Mouse (Mus musculus): ENCODE measurements around the gene Aebp1. TPM values are rescaled to one million over a fixed set of nuclear protein-coding genes. Genes with fewer than 3 reads are reported as not detected.
A peak's percentile ranks its signal among the peaks of the same experiment; 100 is the strongest.
"Not testable (repeated sequence)": the region's sequence is repeated elsewhere in the genome, so short reads cannot be mapped to it uniquely, and the experiment has no call there.

The Aebp1 gene
- total RNA-seq, 2 experiments from 2014 or later = 35.2 to 40.1 TPM

DNA sequence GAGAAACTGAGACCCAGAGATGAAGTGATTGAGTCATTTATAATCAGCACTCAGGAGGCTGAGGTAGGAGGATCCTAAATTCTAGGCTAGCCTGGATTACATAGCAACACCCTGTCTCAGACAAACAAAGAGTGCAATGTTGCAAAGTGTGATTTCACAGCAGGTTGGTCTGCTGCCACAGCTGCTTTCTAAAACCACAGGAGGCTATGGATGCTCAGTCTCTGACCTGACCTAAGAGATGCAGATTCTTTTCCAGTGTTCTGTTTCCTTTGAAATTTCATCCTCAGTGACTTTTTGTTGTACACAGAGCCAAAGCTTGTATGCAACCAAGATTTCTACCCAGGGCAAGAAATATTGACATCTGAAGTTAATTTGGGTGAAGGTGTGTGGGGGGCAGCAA is 6.3 kb upstream of the Aebp1 start:
- DNase-seq = no peak
- intact Hi-C loops (cut with DNase I) = no loop called here

DNA sequence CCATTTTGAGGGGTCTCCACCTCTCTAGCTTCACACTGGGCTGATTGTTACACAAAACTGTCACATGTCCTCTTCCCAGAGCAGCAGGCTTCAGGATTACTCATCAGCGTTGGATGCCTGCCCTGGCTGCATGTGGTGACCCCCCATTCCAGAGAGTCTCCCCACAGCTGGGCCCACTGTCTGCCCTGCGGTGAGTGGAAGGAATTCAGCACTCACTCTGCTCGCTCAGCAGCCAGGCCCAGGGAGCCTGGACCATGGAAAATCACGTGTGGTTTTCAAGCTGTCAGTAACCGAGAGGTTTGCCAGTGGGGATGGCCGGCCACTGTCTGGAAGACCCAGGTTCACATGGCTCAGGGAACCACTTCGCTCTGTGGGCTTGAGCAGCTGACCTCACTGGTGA is 5.8 kb upstream of the Aebp1 start:
- intact Hi-C loops (cut with DNase I) = no loop called here
- peak; percentile 73 to 78 for DNase-seq

DNA sequence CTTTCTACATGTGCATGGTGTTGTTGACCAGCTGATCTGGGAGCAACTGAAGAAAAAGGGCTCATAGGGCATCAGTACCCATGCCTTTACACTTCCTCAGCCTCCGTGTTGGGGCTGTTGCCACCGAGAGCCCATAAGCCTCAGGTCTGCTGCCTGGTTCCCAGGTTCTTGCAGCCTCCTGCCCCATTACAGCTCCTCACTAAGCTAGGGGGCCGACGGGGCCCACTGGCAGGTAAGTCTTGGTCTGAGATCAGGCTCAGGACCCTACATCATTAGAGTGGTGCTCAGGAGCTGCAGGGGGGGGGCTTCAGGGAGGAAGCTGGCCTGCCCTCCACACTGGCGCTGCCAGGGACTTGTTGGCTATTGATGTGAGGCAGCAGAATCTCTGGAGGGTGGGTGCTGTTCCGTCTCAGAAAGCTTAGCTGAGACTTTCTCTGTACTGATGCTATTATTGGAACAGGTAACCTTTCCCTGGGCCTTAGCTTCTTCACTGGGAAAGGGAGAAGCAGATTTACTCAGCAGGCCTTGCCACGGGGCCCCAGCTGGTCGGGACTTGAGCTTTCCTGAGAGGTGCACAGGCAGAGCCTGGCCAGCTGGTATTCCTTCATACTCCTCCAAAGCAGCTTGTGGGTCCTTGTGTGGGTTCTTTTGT is 5.1 kb upstream of the Aebp1 start:
- no peak for DNase-seq
- intact Hi-C loops (cut with DNase I) = no loop called here

DNA sequence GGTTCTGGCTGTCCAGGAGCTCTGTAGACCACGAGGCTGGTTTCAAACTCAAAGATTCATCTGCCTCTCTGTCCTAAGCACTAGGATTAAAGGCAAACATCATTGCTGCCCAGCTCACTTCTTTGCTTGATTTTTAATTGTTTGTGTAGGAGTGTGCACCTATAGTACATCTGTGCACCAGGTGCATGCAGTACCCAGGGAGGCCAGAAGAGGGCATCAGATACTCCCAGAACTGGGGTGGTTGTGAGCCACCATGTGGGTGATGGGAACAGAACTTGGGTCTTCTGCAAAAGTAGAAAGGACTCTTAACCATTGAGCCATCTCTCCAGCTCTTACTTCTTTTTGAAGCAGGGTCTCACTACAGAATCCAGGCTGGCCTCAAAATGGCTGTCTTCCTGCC is 3.0 kb upstream of the Aebp1 start:
- DNase-seq = no peak
- intact Hi-C loops (cut with DNase I) = no loop called here

DNA sequence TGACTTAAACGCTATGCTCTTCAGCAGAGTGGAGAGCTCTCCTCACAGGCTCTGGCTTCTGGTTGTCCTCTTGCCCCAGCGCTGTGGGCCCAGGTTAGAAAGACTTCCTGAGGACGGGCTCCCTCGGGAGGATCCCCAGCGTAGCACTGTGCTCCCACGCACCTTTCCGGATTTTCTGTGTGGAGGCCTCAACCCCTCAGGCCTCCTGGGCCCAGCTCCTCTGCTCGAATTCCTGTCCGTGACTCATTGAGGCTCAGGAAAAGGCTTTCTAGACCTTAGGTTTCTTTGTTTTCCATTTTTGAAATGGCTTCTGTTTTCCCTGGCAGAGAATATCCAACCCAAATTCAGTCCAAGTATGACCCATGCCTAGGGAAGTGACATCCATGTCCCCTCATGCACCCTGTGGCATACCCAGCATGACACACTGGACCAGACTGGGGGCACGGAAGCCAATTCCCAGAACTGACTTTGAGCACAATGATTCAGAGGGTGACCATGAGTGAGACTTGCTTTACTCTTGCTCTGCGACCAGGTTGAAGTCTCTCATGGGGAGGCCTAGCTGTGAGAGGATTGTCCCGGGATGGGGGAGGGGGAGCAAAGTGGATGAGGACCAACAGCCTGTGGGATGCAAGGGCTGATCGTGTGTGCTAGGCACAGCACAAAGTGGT is 1.7 kb upstream of the Aebp1 start:
- DNase-seq = no peak
- intact Hi-C loops (cut with DNase I) = no loop called here

DNA sequence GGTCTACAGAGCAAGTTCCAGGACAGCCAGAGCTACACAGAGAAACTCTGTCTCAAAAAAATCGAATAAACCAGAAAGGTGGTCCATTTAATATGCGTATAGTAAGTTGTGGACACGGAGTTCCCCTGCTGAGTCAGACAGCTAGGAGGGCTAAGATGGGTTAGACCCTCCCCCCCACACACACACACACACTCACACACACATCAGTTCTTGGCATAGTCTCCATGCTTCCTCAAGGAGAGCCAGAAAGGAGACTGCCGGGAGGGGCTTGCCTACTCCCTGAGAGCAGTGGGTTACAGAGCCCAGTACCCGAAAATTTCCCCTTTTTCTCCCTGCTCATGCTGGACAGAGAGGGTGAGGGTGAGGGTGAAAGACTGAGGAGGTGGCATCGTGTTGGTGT is 1.1 kb upstream of the Aebp1 start:
- intact Hi-C loops (cut with DNase I) = no loop called here
- DNase-seq = no peak

DNA sequence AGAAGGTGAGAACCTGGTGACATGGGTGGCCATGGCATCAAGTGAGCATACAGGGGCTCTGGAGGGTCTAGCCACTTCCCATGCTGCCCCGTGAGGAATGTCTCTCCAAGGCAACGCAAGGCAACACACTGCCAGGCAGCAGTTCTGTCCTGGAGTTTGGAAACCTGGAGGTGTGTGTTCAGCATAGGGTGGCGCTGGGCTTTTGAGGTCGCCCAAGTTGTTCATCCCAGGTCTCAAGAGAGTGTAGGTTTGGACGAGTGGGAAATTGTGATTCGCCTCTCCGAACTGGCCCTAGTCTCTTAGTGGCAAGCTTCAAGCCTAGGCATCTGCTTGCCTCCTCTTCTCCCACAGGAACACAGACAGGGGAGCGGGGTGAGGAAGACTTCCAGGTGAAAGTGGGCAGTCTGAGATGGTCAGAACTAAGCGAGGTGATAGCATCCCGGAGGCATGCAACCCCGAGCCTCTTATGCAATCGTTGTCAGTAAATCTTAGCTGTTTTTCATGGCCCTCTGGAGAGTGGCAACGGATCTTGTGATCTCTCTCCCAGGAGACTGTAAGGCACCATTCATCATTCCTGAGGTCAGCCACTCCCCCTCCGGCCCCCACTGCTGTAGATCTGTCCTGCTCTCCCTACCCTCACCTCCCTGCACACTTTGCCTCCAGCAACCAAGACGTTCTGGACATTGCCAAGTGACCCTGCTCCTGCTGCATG is 803 bp downstream of the Aebp1 start:
- intact Hi-C loops (cut with DNase I) = no loop called here
- no peak for DNase-seq

DNA sequence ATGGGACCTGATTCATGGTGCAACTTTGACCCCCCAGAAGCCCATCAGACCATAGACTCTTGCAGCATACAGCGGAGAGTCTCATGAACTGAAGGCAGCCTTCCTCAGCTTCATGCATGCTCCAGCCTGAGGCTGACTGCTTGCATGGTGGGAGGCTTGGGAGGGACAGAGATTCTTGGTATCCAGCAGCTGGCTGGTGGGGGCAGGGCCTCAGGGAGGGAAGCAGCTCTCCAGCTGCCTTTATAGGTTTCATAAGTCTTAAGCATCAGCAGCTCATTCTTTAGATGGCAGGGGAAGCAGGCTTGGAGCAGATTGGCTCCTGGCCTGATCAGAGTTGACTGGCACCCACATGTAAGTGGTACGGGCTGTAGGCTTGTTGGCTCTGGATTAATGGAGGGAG is 5.4 kb downstream of the Aebp1 start:
- intact Hi-C loops (cut with DNase I) = no loop called here
- DNase-seq = no peak

DNA sequence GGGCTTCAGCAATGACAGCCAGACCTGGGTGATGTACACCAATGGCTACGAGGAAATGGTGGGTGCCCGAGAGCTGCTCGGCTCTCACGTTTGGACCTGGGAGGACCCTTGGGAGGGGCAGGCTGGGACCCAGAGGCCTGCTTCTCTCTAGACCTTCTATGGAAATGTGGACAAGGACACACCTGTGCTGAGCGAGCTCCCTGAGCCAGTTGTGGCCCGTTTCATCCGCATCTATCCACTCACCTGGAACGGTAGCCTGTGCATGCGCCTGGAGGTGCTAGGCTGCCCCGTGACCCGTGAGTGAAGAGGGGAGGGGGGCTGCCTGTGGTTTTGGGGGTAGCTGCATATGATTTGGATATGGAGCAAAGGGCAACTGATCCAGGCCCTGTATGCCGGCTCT is 6.6 kb downstream of the Aebp1 start:
- no peak for DNase-seq
- intact Hi-C loops (cut with DNase I) = no loop called here

DNA sequence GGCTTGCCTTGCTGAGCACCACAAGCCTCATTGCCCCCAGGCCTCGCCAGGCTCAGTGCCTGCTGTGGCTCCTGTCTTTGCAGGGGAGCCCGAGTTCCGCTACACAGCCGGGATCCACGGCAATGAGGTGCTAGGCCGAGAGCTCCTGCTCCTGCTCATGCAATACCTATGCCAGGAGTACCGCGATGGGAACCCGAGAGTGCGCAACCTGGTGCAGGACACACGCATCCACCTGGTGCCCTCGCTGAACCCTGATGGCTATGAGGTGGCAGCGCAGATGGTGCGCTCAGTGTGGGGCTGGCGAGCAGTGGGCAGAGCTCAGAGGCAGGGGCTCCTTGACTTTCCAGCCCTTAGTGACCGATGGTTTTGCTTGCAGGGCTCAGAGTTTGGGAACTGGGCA is 7.6 kb downstream of the Aebp1 start:
- intact Hi-C loops (cut with DNase I) = no loop called here
- no peak for DNase-seq

DNA sequence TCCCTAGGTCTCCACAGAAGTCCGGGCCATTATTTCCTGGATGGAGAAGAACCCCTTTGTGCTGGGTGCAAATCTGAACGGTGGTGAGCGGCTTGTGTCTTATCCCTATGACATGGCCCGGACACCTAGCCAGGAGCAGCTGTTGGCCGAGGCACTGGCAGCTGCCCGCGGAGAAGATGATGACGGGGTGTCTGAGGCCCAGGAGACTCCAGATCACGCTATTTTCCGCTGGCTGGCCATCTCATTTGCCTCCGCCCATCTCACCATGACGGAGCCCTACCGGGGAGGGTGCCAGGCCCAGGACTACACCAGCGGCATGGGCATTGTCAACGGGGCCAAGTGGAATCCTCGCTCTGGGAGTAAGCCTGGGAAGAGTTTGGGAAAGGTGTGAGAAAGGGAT is 8.3 kb downstream of the Aebp1 start:
- intact Hi-C loops (cut with DNase I) = no loop called here
- DNase-seq = no peak

DNA sequence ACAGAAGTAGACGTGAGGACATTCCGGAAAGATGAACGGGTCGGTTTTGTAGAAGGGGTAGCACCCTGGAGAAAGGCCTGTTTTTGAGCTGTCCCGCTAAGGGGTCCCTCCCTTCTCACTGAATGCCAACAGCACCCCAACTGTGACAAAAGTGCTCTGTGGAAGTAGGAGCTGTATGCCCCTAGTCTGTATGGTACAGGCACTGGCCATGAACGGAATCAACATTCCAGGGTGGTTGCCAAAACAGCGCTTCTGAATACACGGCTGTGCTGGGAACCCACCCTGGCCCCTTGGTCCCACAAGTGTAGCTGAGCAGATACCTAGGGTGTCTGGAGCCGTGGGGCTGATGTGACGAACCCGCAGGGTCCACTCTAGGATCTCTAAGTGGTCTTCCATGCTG is 11.0 kb downstream of the Aebp1 start:
- intact Hi-C loops (cut with DNase I) = no loop called here
- DNase-seq = no peak

DNA sequence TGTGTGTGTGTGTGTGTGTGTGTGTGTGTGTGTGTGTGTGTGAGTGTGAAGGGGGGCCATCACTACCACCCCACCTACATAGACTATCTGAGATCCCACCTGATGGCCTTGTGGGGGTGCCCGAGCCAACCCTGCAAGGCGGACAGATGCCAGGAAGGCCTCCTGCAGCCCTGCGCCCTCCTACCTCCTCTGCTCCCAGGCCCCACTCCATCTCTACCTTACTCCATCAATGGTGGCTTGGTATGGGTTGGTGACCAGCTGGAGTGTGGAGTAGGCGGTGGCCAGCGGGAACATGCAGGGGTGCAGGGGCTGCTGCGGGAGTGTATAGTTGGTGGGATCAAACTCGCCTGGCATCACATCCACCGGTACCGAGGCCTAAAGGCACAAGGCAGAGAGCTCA is 11.4 kb downstream of the Aebp1 start:
- intact Hi-C loops (cut with DNase I) = no loop called here
- DNase-seq = no peak

DNA sequence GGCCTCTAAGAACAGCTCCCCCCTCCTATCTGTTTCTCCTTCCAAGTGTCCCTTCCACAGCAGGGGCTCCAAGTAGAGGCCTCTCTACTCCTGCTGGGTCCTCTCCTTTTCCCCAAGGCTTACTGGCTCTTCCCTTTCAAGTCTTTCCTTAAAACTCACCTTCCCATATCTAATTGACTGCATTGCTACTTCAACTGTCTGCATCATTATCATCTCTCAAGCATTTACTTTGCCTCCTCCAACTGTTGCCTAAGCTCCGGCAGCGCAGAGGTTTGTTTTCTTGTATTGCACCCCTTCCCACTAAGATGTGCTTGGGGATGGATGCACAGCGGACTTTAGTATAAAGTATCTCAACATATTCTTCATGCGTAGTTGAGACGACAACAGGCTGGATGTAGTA is 15.7 kb downstream of the Aebp1 start:
- DNase-seq = no peak
- intact Hi-C loops (cut with DNase I) = loop anchor here (5.0 kb wide), 1 partner anchor 85 kb away; no protein-coding TSS in a partner anchor

DNA sequence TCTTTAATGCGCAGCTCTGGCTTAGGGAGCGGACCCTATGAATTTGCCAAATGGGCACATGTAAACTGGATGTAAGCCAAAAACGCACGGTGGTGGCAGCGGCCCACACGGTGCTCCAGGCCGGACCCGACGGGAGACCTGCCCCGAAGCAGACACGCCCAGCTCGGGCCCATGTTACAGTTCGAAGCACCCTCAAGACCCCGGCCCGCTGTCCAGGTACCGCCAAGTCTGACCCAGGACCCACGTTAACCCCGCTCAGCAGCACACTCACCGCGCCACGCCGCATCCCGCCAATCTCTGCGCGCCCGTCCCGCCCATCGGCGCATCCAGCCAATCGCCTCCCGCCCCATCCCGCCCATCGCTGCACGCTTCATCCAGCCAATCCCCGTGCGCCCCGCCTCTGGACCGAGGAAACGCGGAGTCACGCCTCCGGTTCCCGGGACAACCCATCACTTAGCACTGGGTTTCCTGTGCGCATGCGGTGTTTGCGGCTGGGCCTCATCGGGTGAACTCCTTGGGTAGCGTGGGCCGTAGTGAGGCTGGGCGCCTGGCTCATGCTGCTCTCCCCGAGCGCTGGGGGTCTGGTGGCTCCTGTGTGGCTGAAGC is 16.3 kb downstream of the Aebp1 start, which contains the start of gene Pold2:
Pold2 (minus strand) TSS at position 372 of the 606 bp plus-strand sequence.
- intact Hi-C loops (cut with DNase I) = loop anchor here (1.0 to 5.0 kb wide), 2 partner anchors 40 to 86 kb away; partner anchors contain the start of gene Polm
- peak; percentile 98 for DNase-seq

DNA sequence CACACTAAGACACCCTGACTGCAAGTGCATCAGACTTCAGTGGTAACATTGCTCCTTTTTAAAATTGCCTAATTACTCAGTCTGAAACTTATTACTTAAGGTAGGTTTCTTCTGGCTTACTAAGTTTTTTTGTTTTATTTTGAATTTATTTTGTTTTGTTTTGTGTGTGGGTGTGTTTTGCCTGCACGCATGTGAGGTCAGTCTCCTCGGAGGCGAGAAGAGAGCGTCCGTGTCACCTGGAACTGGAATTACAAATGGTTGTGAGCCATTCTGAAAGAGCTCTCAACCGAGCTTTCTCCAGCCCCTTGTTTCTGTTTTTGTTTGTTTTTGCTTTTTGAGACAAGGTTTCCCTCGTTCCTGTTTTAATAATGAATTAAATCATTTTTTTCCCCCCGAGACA is 16.9 kb downstream of the Aebp1 start:
- no peak for DNase-seq
- intact Hi-C loops (cut with DNase I) = loop anchor here (1.0 to 5.0 kb wide), 2 partner anchors 40 to 86 kb away; partner anchors contain the start of gene Polm

DNA sequence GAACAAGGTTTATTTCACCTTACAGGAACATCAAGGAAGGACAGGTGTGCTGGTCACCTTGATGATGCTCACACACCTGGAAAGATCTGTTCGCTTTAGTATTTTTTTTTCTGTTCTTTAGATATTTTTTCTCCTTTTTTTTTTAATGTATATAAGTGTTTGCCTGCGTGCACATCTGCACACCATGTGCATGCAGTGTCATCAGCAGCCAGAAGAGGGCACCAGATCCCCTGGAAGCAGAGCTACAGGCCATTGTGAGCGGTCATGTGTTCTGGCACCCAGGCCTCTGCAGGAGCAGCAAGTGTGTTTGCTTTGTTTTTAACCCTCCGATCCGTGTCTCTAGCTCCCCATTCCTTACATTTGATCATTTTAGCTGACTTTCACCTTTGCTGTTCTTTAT is 18.2 kb downstream of the Aebp1 start:
- intact Hi-C loops (cut with DNase I) = loop anchor here (5.0 kb wide), 1 partner anchor 88 kb away; no protein-coding TSS in a partner anchor

DNA sequence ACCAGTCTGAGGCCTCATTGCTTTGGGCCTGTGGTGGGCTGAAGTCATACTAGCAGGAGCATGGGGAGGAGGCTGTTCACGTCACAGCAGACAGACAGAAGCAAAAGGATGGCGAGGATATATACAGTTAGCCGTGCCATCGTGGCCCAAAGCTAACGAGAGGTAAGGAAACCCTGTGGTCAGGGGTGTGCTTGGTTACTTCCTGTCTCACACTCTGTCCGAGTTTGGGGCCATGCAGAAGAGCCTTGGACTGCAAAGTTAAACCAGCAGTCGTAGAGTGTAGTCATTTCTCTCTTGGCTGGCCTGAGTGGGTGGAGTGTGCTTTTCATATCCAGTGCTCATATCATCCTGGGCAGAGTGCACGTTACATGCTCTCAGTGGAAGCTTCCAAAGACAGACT is 20.8 kb downstream of the Aebp1 start:
- DNase-seq = no peak
- intact Hi-C loops (cut with DNase I) = no loop called here

More for the DNA sequence above, 18.2 kb downstream of the Aebp1 start:
- DNase-seq = peak; percentile 53 to 72

DNA sequence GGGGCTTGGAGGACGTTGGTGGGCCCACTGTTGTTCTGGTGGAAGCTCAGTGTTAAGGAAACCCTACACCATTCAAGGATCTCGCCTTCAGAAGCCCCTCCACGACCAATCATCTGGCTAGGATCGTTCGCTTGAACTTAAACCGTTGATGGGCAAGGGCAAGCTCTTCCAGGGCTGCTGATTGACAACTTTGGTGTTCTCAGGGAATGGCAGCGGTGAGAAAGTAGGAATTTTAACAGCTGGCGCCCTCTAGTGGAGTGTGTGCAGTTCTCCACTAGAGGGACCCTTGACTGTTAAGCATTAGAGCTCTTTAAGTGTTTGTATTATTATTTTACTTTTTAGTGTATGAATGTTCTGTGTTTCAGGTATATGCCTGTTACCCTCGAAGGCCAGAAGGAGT is 24.4 kb downstream of the Aebp1 start:
- DNase-seq = peak; percentile 73 to 88
- intact Hi-C loops (cut with DNase I) = loop anchor here (5.0 kb wide), 4 partner anchors 34 to 399 kb away; partner anchors contain the start of gene Dbnl

DNA sequence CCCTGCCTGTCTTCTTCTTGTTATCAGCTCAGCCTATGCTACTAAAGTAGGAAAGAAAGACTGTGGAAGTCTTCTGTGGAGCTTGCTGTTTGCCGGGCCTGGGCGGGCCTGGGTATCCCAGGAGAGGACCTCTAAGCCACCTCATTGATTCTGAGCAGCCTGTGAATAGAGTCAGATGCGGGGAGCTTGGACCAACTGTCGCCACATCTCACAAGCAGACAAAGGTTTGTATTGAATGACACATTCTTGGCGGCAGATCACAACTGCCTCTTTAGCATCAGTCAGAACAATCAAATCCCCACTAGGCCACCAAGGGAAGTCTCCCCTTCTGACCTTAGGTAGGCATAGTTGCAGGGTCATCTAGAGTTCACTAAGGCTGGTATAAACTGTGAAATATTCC is 25.5 kb downstream of the Aebp1 start:
- intact Hi-C loops (cut with DNase I) = loop anchor here (5.0 kb wide), 4 partner anchors 35 to 400 kb away; partner anchors contain the start of gene Dbnl
- DNase-seq = no peak

DNA sequence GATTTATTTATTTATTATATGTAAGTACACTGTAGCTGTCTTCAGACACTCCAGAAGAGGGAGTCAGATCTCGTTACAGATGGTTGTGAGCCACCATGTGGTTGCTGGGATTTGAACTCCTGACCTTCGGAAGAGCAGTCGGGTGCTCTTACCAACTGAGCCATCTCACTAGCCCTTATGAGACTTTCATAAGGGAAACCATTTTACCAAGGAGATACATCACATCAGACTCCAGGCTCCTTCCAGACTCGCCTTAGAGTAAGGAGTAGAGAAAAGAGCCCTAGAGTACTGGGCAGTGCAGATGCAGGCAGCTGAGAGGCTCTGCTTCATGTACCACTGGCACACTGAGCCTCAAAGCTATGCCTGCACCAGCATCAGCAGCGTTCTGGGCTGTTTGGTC is 26.8 kb downstream of the Aebp1 start:
- intact Hi-C loops (cut with DNase I) = loop anchor here (5.0 kb wide), 4 partner anchors 36 to 401 kb away; partner anchors contain the start of gene Dbnl
- DNase-seq = not testable (repeated sequence)
